Mouse (Mus musculus): ENCODE results near the gene Mctp1. TPM values are rescaled to one million over a fixed set of nuclear protein-coding genes. Genes with fewer than 3 reads are reported as not detected.

Mctp1 gene
- polyA plus RNA-seq, 1 experiment from 2014 or later: 1.8 TPM

- Histone ChIP-seq H3K27ac (ENCODE audit: low read length) (no peak overlapping the region), H3K4me2 (replicated peaks; ENCODE audit: low read depth, low read length) (no peak overlapping the region), H3K27me3 (ENCODE audit: control insufficient read depth, insufficient read depth, low read length) (no peaks in the 10 kb centered on the region), H3K36me3 (ENCODE audit: control insufficient read depth, insufficient read depth, low read length) (no peaks in the 10 kb centered on the region), H3K4me1 (ENCODE audit: control insufficient read depth, insufficient read depth, low read length) (no peaks in the 10 kb centered on the region), H3K9ac (replicated peaks; ENCODE audit: low read depth, low read length) (no peak overlapping the region), H3K4me3 (ENCODE audit: low read depth, low read length) (no peak overlapping the region), H3K9me3 (ENCODE audit: control insufficient read depth, low read depth, low read length) (no peaks in the 10 kb centered on the region)
- no peak for ATAC-seq (ENCODE audit: insufficient number of reproducible peaks, insufficient read depth, low FRiP score, low read depth)
Observed at GRCm38 (mm10) chr13:76681286-76681685, 297.0 kb downstream of the Mctp1 start.

- H3K36me3 ChIP-seq (ENCODE audit: control insufficient read depth, insufficient read depth, low read length): no peaks in the 10 kb centered on the region
- no peak overlapping the region for H3K4me3 ChIP-seq (ENCODE audit: low read depth, low read length)
- 72% methylated on average over 2 of the region's 2 CpGs for WGBS
- no peak overlapping the region for H3K4me2 ChIP-seq (replicated peaks; ENCODE audit: low read depth, low read length)
- H3K27me3 ChIP-seq (ENCODE audit: control insufficient read depth, insufficient read depth, low read length): no peaks in the 10 kb centered on the region
- no peak overlapping the region for H3K9ac ChIP-seq (replicated peaks; ENCODE audit: low read depth, low read length)
- no peaks in the 10 kb centered on the region for H3K9me3 ChIP-seq (ENCODE audit: control insufficient read depth, low read depth, low read length)
- ATAC-seq (ENCODE audit: insufficient number of reproducible peaks, insufficient read depth, low FRiP score, low read depth): no peak
- no peaks in the 10 kb centered on the region for H3K4me1 ChIP-seq (ENCODE audit: control insufficient read depth, insufficient read depth, low read length)
- no peak overlapping the region for H3K27ac ChIP-seq (ENCODE audit: low read length)
Observed at GRCm38 (mm10) chr13:76689349-76689748, 305.0 kb downstream of the Mctp1 start.

GRCm38 (mm10) chr13:76690143-76690542, 305.8 kb downstream of the Mctp1 start:
- Histone ChIP-seq H3K9ac (replicated peaks; ENCODE audit: low read depth, low read length) (no peak overlapping the region), H3K9me3 (ENCODE audit: control insufficient read depth, low read depth, low read length) (no peaks in the 10 kb centered on the region), H3K4me1 (ENCODE audit: control insufficient read depth, insufficient read depth, low read length) (no peaks in the 10 kb centered on the region), H3K4me3 (ENCODE audit: low read depth, low read length) (no peak overlapping the region), H3K27me3 (ENCODE audit: control insufficient read depth, insufficient read depth, low read length) (no peaks in the 10 kb centered on the region), H3K4me2 (replicated peaks; ENCODE audit: low read depth, low read length) (no peak overlapping the region), H3K36me3 (ENCODE audit: control insufficient read depth, insufficient read depth, low read length) (no peaks in the 10 kb centered on the region), H3K27ac (ENCODE audit: low read length) (no peak overlapping the region)
- no peak for ATAC-seq (ENCODE audit: insufficient number of reproducible peaks, insufficient read depth, low FRiP score, low read depth)

- no peaks in the 10 kb centered on the region for H3K27me3 ChIP-seq (ENCODE audit: control insufficient read depth, insufficient read depth, low read length)
- ATAC-seq (ENCODE audit: insufficient number of reproducible peaks, insufficient read depth, low FRiP score, low read depth): no peak
Observed at GRCm38 (mm10) chr13:76690697-76691096, 306.4 kb downstream of the Mctp1 start.

GRCm38 (mm10) chr13:76734013-76734412, 349.7 kb downstream of the Mctp1 start:
- H3K9ac ChIP-seq (replicated peaks; ENCODE audit: low read depth, low read length): no peak overlapping the region
- H3K9me3 ChIP-seq (ENCODE audit: control insufficient read depth, low read depth, low read length): no peaks in the 10 kb centered on the region
- no peak overlapping the region for H3K4me3 ChIP-seq (ENCODE audit: low read depth, low read length)
- ATAC-seq (ENCODE audit: insufficient number of reproducible peaks, insufficient read depth, low FRiP score, low read depth): no peak
- H3K27me3 ChIP-seq (ENCODE audit: control insufficient read depth, insufficient read depth, low read length): no peaks in the 10 kb centered on the region
- H3K27ac ChIP-seq (ENCODE audit: low read length): no peak overlapping the region
- no peaks in the 10 kb centered on the region for H3K36me3 ChIP-seq (ENCODE audit: control insufficient read depth, insufficient read depth, low read length)
- no peak overlapping the region for H3K4me2 ChIP-seq (replicated peaks; ENCODE audit: low read depth, low read length)
- no peaks in the 10 kb centered on the region for H3K4me1 ChIP-seq (ENCODE audit: control insufficient read depth, insufficient read depth, low read length)

More at GRCm38 (mm10) chr13:76690697-76691096, 306.4 kb downstream of the Mctp1 start:
- no peak overlapping the region for H3K4me2 ChIP-seq (replicated peaks; ENCODE audit: low read depth, low read length)
- no peaks in the 10 kb centered on the region for H3K36me3 ChIP-seq (ENCODE audit: control insufficient read depth, insufficient read depth, low read length)
- H3K27ac ChIP-seq (ENCODE audit: low read length): no peak overlapping the region
- H3K9me3 ChIP-seq (ENCODE audit: control insufficient read depth, low read depth, low read length): no peaks in the 10 kb centered on the region
- H3K9ac ChIP-seq (replicated peaks; ENCODE audit: low read depth, low read length): no peak overlapping the region
- H3K4me3 ChIP-seq (ENCODE audit: low read depth, low read length): no peak overlapping the region
- H3K4me1 ChIP-seq (ENCODE audit: control insufficient read depth, insufficient read depth, low read length): no peaks in the 10 kb centered on the region
- 57% methylated on average over 1 of the region's 1 CpGs for WGBS

GRCm38 (mm10) chr13:76750663-76751429, 366.5 kb downstream of the Mctp1 start:
- no peaks in the 10 kb centered on the region for H3K36me3 ChIP-seq (ENCODE audit: control insufficient read depth, insufficient read depth, low read length)
- no peak for ATAC-seq (ENCODE audit: insufficient number of reproducible peaks, insufficient read depth, low FRiP score, low read depth)
- H3K4me3 ChIP-seq (ENCODE audit: low read depth, low read length): no peak overlapping the region
- 67% methylated on average over 4 of the region's 4 CpGs for WGBS
- no peaks in the 10 kb centered on the region for H3K27me3 ChIP-seq (ENCODE audit: control insufficient read depth, insufficient read depth, low read length)
- no peak overlapping the region for H3K9ac ChIP-seq (replicated peaks; ENCODE audit: low read depth, low read length)
- H3K27ac ChIP-seq (ENCODE audit: low read length): no peak overlapping the region
- no peaks in the 10 kb centered on the region for H3K4me1 ChIP-seq (ENCODE audit: control insufficient read depth, insufficient read depth, low read length)
- no peak overlapping the region for H3K4me2 ChIP-seq (replicated peaks; ENCODE audit: low read depth, low read length)
- H3K9me3 ChIP-seq (ENCODE audit: control insufficient read depth, low read depth, low read length): no peaks in the 10 kb centered on the region

- Histone ChIP-seq H3K4me1 (ENCODE audit: control insufficient read depth, insufficient read depth, low read length) (no peaks in the 10 kb centered on the region), H3K9ac (replicated peaks; ENCODE audit: low read depth, low read length) (no peak overlapping the region), H3K27ac (ENCODE audit: low read length) (no peak overlapping the region), H3K9me3 (ENCODE audit: control insufficient read depth, low read depth, low read length) (no peaks in the 10 kb centered on the region), H3K4me2 (replicated peaks; ENCODE audit: low read depth, low read length) (no peak overlapping the region), H3K4me3 (ENCODE audit: low read depth, low read length) (no peak overlapping the region), H3K36me3 (ENCODE audit: control insufficient read depth, insufficient read depth, low read length) (no peaks in the 10 kb centered on the region), H3K27me3 (ENCODE audit: control insufficient read depth, insufficient read depth, low read length) (no peaks in the 10 kb centered on the region)
- ATAC-seq (ENCODE audit: insufficient number of reproducible peaks, insufficient read depth, low FRiP score, low read depth): no peak
- WGBS: 24% methylated on average over 6 of the region's 6 CpGs
Observed at GRCm38 (mm10) chr13:76759832-76760490, 375.6 kb downstream of the Mctp1 start.

GRCm38 (mm10) chr13:76799662-76800061, 415.3 kb downstream of the Mctp1 start:
- Histone ChIP-seq H3K36me3 (ENCODE audit: control insufficient read depth, insufficient read depth, low read length) (no peaks in the 10 kb centered on the region), H3K4me1 (ENCODE audit: control insufficient read depth, insufficient read depth, low read length) (no peaks in the 10 kb centered on the region), H3K27ac (ENCODE audit: low read length) (no peak overlapping the region), H3K9ac (replicated peaks; ENCODE audit: low read depth, low read length) (no peak overlapping the region), H3K4me3 (ENCODE audit: low read depth, low read length) (no peak overlapping the region), H3K9me3 (ENCODE audit: control insufficient read depth, low read depth, low read length) (no peaks in the 10 kb centered on the region), H3K4me2 (replicated peaks; ENCODE audit: low read depth, low read length) (no peak overlapping the region), H3K27me3 (ENCODE audit: control insufficient read depth, insufficient read depth, low read length) (no peaks in the 10 kb centered on the region)
- ATAC-seq (ENCODE audit: insufficient number of reproducible peaks, insufficient read depth, low FRiP score, low read depth): no peak
- 77% methylated on average over 1 of the region's 1 CpGs for WGBS

All from stomach, embryonic 14.5 days (tissue).